Mouse (Mus musculus) spleen, embryonic (tissue): ENCODE data around the gene Nek8.

Experiments used
- CTCF ChIA-PET: fragments of 350-600 bp; sonication (Branson Sonifier 250); formaldehyde crosslinking; loops from one replicate; lab custom pipeline; 2022; lab: Charles Lee

The Nek8 gene

DNA sequence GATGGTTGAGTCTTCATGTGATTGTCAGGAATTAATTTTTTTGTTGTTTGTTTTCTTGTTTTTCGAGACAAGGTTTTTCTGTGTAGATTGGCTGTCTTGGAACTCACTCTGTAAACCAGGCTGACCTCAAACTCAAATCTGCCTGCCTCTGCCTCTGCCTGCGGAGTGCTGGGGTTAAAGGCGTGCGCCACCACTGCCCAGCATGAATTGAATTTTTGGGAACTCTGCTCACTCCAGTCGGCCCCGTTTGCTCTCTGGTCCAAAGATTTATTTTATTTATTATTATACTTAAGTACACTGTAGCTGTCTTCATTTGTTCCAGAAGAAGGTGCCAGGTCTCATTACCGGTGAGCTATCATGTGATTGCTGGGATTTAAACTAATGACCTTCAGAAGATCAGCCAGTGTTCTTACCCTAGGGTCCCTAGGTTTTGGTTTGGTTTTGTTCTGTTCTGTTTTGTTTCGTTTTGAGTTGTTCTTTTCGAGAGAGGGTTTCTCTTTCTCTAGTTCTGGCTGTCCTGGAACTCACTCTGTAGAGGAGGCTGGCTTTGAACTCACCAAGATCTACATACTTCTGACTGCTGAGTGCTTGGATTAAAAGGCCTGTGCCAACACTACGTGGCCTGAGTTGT is 7.5 kb upstream of the Nek8 start:
- CTCF ChIA-PET: no interaction called here

DNA sequence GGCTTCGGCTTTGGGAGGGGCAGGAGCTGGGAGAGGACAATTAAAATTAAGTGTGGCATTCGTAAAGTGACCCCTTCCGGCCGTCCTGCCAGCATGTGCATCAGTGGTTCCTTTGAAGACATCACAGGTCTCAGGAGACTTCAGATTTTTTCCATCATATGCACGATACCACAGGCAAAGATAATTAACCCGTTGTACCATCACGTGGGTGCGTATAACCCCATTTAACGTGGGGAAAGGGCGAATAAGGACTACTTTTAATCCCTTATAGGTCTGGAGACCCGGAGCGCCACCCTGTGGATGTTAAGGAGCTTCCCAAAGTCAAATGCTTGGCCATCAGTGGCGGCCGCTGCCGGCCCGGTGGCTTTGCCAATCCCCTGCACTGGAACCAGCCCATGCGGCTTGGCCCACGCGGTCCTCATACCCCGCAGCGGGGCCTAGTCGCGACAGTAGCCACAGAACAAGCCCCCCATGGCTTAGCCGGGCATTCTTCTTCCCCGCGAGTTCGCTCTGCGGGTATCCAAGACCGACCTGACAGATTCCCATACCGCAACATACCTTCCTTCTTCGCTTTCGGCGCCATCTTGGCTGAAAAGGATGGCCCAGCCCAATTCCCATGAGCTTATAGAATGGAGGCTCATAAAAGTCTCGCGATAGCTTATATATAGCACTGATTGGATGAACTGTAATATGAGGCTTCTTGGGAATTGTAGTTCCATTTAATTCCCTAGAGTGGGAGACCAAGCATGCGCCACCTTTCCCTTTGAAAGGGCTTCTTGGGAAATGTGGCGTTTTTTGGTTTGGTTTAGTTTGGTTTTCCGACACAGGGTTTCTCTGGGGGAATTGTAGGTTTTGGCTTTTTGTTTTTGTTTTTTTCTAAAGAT is 6.7 kb upstream of the Nek8 start, which contains the start of gene Rpl23a:
Gene Rpl23a (minus strand): TSS at position 624 of the 884 bp plus-strand sequence.
- CTCF ChIA-PET: no interaction called here

DNA sequence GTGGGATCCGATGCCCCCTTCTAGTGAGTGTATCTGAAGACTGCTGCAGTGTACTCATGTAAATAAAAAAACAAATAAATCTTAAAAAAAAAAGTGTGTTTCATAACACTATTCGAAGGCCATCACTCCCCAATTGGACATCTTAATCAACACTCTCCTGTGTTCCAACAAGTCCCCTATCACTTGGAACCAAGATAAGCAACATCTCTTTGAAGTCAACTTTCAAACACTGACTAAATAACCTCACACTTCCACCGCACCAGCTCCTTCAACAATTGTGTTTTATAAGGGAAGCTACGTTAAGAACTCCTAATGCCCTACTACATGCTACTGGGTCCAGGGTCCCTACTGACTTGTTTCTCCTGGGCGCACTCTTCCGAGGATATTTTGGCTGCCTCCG is 6.0 kb upstream of the Nek8 start:
- CTCF ChIA-PET: no interaction called here

DNA sequence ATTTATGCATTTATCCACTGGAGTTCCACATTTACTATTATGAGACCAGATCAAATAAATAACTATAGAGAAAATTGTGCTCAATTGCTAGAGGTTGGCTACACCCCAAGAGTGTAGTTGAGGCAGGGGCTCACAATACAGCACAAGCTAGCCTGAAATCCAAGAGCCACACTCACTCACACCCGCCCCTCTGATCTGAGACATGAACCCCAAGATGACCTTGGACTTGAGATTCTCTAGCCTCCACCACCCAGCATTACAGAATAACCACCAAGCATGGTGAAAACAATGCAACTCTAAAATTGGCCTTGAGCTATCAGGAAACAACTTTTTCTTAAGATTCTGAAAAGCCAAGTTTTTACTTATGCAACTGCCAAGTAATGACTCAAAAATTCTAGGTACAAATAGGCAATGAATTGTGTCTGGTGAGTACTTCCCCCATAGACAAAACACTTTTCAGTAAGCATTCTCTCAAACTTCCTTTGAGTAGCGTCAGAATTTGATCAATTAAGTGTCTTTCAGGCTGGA is 5.4 kb upstream of the Nek8 start:
- CTCF ChIA-PET: no interaction called here

DNA sequence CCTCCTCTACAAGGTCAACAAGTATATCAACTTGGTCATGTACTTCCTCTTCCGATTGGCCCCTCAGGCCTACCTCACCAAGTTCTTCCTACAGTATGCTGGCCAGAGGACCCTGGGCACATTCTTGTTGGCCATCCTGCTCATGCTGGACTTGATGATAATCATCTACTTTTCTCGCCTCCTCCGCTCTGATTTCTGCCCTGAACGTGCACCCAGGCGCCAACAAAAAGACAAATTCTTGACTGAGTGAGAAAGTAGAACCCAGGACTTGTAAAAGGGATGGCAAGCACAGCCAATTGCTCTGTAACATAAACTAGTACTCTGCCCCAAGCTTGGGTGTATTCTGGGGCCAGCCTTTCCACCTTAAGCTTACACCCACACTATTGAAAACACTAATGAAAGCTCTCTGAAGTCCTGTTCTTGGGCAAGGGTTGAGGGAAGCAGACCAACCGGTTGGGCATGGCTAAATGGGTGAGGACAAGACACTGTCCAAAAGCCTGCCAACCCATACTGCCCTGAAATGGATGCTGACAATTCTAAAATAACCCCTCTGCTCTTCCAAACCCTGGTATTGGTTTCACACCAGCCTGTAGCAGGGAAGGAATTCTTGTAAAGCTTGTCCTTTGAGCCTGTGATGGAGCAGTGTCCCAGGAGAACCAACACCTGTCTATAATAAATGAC is 3.7 kb upstream of the Nek8 start:
- CTCF ChIA-PET: interaction anchor here (0.7 kb wide), 1 partner anchor 82 kb away, joined by 6 read pairs; no protein-coding TSS in a partner anchor

DNA sequence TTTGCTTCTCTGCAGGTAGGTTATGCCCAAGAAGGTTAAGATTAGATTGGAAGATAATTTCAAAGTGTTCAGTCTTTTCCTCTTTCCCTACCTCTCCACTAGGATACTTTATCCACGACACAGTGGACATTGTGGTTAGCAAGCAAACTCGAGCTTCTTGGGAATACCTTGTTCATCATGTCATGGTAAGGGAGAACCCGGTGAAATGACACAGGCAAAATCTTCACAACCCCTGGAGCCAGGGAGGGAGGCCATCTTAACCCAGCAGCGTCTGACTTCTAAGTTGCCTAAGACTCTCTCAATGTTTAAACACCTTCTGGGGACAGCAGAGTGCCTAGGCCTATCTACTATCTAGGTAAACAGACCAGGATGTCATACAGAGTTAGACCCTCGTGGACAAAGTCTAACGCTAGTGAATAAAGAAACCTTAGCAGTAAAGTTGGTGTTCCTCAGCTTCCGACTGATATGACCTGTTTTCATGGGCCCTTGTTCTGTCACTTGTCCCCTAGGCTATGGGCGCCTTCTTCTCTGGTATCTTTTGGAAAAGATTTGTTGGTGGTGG is 3.0 kb upstream of the Nek8 start:
- CTCF ChIA-PET: interaction anchor here (0.7 to 0.8 kb wide), 3 partner anchors 83 to 132 kb away, joined by 3 to 6 read pairs (median 3); no protein-coding TSS in a partner anchor

DNA sequence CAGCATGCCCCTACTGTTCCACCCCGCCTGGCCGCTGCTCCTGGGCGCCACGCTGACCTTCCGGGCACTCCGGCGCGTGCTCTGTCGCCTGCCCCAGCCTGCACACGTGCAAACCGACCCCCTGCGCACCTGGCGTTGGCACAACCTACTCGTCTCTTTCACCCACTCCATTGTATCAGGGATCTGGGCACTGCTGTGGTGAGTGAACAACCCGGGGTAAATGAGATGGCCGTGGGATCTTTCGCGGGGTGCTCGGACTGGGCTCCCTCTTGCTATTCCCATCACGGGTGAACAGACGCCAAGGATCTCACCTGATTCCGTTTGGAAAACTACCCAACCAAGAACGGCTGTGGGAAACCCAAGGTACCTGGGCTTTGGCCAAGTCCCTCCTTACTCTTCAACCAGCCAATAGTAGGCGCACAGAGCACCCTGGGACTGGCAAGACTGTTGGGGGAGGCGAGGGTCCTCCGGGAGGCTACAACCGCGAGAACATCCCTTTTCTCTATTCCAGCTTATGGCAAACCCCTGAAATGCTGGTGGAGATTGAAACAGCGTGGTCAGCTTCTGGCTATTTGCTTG is 2.5 kb upstream of the Nek8 start:
- CTCF ChIA-PET: interaction anchor here (0.7 to 2.1 kb wide), 3 partner anchors 20 to 133 kb away, joined by 3 to 8 read pairs (median 3); no protein-coding TSS in a partner anchor

DNA sequence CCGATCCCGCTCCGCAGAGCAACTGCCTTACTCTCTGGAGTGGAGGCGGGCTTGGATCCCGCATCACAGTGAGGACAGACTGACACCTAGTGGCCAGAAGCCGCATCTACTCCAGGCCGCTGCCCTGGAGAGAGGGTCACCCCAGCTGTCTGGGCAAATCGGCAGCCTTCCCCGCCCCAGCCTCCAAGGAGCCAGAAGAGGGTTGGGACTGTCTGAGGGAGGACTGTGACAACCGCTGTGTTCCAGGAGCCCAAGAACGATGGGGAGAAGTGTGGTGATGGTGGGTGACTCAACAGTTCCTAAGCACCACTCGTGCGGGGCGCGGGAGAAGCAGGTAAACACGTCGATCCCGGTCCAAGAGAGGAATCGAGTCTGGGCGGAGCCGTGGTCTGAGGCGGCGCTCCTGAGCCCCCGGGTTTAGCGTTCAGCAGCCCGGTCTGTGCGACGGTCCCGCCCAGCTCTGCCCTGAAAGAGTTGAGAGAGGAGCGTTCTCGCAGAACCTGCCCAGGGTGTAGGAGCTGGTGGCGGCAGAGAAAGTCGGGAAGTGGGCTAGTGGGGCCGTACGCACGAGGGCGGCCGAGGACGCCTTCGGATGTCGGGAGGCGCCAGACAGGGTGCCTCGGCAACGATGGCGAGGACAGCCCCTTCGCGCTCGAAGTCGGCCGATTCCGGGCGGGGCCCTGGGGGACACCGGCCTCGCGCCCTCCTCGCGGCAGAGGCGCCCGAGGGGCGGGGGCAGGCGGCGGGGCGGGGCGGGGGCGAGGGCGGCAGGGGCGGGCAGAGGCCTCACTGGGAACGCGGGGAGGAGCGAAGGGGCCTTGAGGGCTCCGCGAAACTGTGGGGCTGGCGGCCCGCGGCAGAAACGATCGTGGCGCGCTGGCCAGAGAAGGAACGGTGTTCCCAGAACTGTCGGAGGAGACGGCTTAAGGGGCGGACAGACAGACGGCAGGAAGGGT is 1.7 kb upstream of the Nek8 start:
- CTCF ChIA-PET: interaction anchor here (0.6 to 2.1 kb wide), 4 partner anchors 20 to 166 kb away, joined by 3 to 8 read pairs (median 4); no protein-coding TSS in a partner anchor

DNA sequence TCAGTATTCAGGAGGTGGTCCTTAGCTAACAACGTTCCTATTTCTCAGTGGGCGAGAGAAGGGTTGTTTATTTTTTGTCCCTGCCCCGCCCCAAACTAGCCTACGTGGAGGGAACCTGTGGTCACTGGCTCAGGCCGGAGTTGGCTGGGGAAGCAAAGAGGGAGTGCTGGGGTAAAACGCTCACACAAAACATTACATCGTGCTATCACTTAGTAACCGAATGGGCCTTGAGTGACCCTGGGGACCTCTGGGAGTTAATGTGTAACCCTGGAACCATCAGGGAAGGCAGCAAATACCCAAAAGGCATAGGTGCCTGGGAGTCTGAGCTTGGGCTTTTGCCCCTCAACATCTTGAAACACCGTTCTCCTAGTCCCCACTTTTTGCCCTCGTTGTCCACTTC is 962 bp upstream of the Nek8 start:
- CTCF ChIA-PET: interaction anchor here (0.6 to 2.1 kb wide), 5 partner anchors 15 to 165 kb away, joined by 3 to 8 read pairs (median 3); no protein-coding TSS in a partner anchor

DNA sequence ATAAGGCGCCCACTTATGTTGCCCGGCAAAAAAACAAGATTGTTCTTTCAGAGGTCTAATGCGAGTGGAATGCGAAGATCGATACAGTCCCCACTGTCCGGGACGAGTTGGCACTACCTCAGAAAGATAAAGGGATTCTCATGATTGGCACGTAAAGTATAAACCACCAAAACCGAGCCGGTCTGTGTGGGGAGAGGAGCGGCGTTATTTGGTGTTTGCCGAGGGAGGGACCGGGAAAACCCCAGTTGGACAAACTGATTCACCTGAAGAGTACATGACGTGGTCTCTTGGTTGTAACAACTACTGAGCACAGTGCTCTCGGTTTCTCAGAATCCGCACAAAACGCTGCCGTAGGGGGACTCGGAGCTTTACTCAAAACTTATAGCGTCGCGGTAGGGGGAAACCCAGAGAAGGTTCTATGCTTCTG is 443 bp upstream of the Nek8 start:
- CTCF ChIA-PET: interaction anchor here (0.6 to 2.1 kb wide), 5 partner anchors 15 to 141 kb away, joined by 3 to 8 read pairs (median 3); no protein-coding TSS in a partner anchor

DNA sequence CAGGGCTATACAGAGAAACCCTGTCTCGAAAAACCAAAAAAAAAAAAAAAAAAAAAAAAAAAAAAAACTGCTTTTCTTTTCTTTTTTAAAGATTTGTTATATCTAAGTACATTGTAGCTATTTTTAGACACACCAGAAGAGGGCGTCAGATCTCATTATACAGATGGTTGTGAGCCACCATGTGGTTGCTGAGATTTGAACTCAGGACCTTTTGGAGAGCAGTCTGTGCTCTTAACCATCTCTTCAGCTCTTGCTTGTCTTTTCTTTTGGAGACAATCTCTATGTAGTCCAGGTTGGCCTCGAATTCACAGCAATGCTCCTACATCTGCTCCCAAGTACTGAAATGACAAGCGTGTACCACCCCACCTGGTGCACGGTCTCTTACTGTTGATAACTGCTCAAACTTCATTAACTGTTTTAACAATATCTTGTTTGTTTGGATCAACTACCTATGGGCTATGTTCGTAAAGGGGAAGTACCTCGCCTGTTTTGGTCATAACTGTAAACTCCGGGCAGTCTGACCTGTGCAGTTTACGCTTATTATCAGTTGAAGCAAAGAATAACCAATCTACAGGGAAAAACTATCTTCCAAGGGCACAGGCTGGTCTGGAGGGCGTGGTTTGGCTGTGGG is 589 bp downstream of the Nek8 start:
- CTCF ChIA-PET: interaction anchor here (0.6 kb wide), 1 partner anchor 1174 kb away, joined by 8 read pairs; no protein-coding TSS in a partner anchor

DNA sequence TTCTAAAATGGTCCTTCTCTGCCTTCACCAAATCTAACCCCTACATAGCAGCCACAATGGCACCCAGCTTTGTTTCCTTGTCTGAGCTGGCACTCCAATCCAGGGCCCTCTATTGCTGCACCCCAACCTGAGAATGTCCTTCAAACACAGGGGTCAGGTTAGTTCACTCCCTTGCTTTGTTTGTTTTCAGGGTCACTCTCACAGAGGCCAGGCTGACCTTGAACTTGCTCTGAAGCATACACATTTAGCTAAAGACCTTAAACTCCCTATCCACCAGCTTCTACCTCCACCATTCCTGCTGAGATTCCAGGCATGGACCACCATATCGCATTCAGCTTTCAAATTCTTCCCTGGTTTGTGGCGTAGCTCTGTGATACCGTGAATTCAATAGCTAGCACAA is 2.0 kb downstream of the Nek8 start:
- CTCF ChIA-PET: interaction anchor here (0.6 to 0.7 kb wide), 2 partner anchors 15 to 353 kb away, joined by 3 to 5 read pairs; no protein-coding TSS in a partner anchor

DNA sequence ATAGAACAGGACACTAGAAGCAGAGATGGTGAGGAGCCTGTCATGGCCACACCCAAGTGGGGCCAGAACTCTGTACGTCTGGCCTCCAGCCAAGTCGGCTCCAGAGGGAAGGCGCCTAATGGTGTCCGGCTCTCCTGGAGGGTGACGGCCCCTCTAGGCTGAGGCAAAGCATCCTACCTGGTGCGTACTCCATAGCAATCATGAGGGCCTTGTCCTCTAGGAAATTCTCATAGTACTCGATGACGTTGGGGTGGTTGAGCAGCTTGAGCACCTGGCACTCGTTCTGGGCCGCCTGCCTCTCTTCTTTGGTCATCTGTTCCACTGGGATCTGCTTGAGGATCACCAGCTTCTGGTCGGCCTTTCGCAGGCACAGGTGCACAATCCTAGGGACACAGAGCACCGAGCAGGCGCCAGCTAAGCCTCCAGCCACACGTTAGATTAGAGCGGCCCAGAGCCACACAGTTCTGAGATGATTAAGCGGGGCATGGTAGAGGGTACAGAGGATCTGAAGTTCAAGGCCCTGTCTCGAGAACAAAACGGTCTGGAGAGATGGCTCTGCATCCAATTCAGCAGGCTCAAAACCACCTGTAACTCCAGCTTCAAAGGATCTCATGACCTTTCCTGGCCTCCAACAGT is 3.6 kb downstream of the Nek8 start:
- CTCF ChIA-PET: no interaction called here

DNA sequence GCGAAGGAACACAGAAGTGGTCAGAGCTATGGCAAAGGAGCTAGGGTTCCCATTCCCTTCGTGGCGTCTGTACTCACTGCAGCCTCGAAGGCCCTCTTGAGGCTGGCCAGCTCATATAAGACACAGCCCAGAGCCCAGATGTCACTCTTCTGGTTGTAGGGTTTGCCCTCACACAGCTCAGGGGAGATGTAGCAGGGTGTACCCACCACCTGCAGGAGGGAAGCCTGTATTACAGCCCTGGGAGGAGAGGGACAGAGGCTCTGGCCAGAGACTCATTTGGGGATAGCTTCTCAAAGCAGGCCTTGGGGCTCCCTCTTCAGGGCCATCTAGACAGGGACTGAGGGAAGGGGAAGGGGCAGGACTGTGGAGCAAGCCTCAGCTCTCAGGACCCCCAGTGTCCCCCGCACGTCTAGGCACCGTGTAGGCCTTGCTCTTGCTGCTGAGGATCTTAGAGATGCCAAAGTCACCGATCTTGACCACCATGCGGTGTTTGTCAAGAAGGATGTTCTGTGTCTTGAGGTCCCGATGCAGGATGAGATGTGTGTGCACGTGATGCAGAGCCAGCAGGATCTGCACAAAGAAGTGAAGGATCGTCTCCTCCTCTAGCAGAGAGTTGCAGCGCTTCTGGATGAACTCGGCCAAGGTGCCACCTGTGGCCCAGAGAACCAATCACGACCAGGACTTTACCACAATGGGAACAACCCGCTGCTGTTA is 4.3 kb downstream of the Nek8 start:
- CTCF ChIA-PET: interaction anchor here (0.9 to 1.4 kb wide), 2 partner anchors 10 to 13 kb away, joined by 3 read pairs; no protein-coding TSS in a partner anchor

DNA sequence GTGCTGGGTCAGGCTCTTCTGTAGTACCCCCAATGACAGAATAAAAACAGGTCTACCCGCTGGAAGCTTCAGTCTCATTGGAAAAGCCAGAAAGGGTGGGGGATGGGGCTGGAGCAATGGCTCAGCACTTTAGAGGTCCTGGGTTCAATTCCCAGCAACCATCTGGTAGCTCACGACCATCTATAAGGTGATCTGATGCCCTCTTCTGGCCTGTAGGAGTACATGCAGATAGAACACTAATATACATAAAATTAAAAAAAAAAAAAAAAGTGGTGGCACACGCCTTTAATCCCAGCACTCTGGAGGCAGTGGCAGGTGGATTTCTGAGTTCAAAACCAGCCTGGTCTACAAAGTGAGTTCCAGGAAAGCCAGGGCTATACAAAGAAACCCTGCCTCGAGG is 5.1 kb downstream of the Nek8 start:
- CTCF ChIA-PET: interaction anchor here (0.9 to 1.4 kb wide), 3 partner anchors 9 to 12 kb away, joined by 3 read pairs; no protein-coding TSS in a partner anchor

DNA sequence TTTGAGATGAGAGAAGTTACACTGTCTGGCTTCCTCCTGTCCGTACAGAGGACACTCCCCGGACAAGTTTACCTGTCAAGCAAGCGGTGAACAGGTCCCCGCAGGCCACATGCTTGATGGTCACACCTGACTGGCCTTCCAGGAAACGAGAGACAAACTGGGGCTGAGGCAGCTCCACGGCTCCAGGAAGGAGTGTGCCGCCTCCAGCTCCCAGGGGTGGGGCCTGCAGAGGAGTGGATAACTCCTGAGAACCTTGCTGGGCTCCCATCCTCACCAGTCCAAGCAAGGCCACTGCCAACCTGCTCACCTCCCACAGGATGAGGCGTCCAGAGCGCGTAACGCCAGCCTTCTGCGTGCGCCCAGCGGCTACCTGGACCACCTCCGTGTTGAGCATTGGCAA is 6.2 kb downstream of the Nek8 start:
- CTCF ChIA-PET: no interaction called here
